Mouse (Mus musculus): ENCODE measurements at regions not wholly inside any gene's neighbourhood (a gene's known extent, or its start where the extent isn't known, plus 50 kb on each side); places are given as distances from the start of the nearest gene placed in this dataset.

GRCm38 (mm10) chr8:86385236-86385635, 195.2 kb downstream of the Abcc12 start:
- TF ChIP-seq POLR2A (IDR thresholded peaks at IDR 0.05; ENCODE audit: low read depth, low read length): no peak
- TF ChIP-seq CTCF (IDR thresholded peaks at IDR 0.05; ENCODE audit: extremely low read depth, insufficient read length, insufficient replicate concordance, low read depth, low read length): no peak

All from small intestine, adult 2 months (tissue).